Mouse (Mus musculus): ENCODE data around the gene Tnfrsf18.
A peak's percentile ranks its signal among the peaks of the same experiment; 100 is the strongest.

Gene Tnfrsf18

DNA sequence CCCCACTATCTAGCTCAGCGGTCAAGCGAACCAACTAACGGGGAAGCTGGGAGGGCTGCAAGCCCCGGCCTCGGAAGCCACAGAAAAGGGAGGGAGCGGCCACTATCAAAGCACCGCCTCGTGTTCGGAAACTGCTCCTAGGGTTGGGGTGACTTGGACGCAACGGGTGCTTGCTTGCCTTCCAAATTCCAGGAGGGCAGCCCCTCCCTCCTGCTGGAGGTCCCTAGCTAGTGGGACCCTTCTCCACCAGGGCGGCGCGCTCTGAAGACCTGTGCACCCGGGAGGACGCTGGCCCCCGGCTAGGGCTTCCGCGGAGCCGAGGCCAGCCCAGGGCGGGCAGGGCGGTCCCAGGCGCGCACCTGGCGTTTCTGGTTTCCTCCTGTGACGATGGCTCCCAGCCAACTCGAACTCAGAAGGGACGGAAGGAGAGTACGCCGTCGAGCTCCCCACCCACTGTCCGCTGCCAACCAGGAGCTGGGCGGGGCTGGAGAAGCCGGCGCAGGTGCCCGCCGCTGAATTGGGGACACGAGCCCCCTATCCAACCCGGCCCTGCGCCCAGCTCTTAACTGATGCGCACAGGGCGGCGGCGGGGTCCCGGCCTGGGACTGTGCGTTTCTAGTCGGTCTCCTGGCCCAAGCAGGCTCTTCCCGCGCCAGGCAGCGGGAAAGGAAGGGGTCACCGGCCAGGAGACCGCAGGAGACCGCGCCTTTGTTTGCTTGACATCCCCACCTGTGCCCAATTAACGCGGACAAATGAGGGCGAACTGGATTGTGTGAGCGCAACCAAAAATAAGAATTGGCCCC, 51.7 kb downstream of the Tnfrsf18 start:
- DNase-seq: peak; percentile 80 to 89

All from thymus, postnatal 36 days (tissue).